Mouse (Mus musculus) liver, postnatal 0 days (tissue): ENCODE data around the gene Cacnb4.

Experiments
- CTCF ChIP-seq: sonication (generic); IDR thresholded peaks from 2 replicates; pipeline ENCODE4 v1.5.1; 2016; ENCODE audit warnings: antibody characterized with exemption, low read depth
- EP300 ChIP-seq: IDR thresholded peaks from 2 replicates; pipeline ENCODE4 v1.6.1; 2016; ENCODE audit warnings: antibody characterized with exemption, low read depth, mild to moderate bottlenecking

DNA sequence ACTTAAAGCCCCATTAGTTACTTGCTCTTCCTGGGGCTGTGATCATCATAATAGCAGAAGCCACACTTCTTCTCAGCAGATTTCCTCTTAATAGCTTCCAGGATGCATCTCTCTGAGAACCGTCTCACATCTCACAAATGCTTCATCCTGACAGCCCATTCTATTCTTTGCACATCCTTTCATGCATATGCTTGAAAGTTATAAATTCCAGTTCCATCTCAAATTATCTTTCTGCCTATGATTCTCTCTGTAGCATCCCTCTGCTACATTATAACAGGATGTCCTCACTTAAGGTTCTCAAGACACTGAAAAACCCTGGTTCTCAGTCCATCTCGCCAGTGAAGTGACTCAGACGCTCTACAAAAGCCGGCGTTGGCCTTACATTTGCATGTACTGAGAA lies 19.9 kb downstream of the Cacnb4 start:
- TF ChIP-seq CTCF (no peak), EP300 (no peak)
